Mouse (Mus musculus): ENCODE data around the gene 9130019O22Rik. TPM values are rescaled to one million over a fixed set of nuclear protein-coding genes. Genes with fewer than 3 reads are reported as not detected.
"Not testable (repeated sequence)": the region's sequence is repeated elsewhere in the genome, so short reads cannot be mapped to it uniquely, and the experiment has no call there.

The 9130019O22Rik gene
- total RNA-seq, 2 experiments from 2014 or later, result 3.9 to 4.0 TPM

- DNase-seq (ENCODE audit: extremely low spot score in 1 of 2, low spot score in 1 of 2), result no peak
Measured at GRCm38 (mm10) chr7:127342888-127343287, 44.1 kb downstream of the 9130019O22Rik start.

GRCm38 (mm10) chr7:127342332-127342731 lies 44.6 kb downstream of the 9130019O22Rik start:
- no peak for DNase-seq (ENCODE audit: extremely low spot score in 1 of 2, low spot score in 1 of 2)

DNA sequence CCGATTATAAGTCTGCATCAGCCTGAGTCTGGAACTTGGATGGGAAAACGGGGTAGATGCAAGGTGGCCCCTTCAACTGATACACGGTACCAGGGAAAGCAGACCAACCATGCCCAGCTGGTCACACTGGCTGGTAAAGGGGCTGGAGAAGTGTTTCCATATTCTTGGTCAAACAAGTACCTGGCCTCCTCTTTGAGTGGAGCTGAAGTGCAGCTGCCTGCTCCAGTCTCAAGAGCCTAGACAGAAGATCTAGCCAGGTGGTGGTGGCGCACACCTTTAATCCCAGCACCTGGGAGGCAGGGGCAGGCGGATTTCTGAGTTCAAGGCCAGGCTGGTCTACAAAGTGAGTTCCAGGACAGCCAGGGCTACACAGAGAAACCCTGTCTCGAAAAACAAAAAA lies 45.1 kb downstream of the 9130019O22Rik start:
- DNase-seq (ENCODE audit: extremely low spot score in 1 of 2, low spot score in 1 of 2), result not testable (repeated sequence)

DNA sequence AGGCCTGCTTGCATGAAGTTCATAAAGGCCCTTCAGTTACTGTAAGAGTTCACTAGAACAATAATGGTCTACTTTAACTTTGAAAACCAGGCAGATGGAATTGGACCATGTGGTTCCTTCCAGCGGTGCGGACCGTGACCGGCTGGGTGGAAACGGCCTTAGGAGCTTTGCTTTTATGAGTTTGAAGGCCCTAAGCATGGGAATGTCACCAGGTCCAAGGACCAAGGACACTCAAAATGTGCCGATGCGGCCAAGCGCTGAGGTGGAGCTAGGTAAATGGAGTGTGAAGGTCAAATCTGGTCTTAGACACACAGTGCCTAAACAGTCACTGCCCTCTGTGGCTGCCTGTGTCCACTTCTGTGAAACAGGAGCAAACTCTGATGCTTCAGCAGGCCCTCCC lies 45.6 kb downstream of the 9130019O22Rik start:
- no peak for DNase-seq (ENCODE audit: extremely low spot score in 1 of 2, low spot score in 1 of 2)

GRCm38 (mm10) chr7:127337636-127338035 lies 49.3 kb downstream of the 9130019O22Rik start:
- no peak for DNase-seq (ENCODE audit: extremely low spot score in 1 of 2, low spot score in 1 of 2)

GRCm38 (mm10) chr7:127335604-127336003 lies 51.4 kb downstream of the 9130019O22Rik start:
- no peak for DNase-seq (ENCODE audit: extremely low spot score in 1 of 2, low spot score in 1 of 2)

DNA sequence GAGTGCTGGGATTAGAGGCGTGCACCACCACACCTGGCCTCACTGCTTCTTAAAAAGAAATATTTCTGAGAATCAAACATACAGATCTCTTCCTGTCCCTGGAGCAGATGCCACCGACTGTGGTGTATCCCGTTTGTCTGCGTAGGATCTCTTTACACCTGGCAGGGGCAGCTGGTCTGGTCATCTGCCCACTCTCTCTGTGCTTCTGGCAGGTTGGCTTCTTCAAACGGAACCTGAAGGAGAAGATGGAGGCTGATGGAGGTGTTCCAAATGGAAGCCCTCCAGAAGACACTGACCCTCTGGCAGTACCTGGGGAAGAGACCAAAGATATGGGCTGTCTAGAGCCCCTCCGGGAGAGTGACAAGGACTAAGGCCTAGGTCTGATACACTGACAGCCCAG lies 53.7 kb downstream of the 9130019O22Rik start:
- no peak for DNase-seq (ENCODE audit: extremely low spot score in 1 of 2, low spot score in 1 of 2)

Other genes with a start within 250 kb of the 9130019O22Rik start
- under 1 TPM; 0.28 to 0.42 TPM for gene Spn, start 249.3 kb downstream of the 9130019O22Rik start, total RNA-seq (2021)
- 10 to 100 TPM; 92.1 to 95.7 TPM for gene Cd2bp2, start 191.1 kb downstream of the 9130019O22Rik start, total RNA-seq (2021)
- 10 to 100 TPM; 97.2 to 99.9 TPM for gene Tbc1d10b, start 178.7 kb downstream of the 9130019O22Rik start, total RNA-seq (2021)
- gene Mylpf, start 178.3 kb downstream of the 9130019O22Rik start, total RNA-seq (2021), result 1 to 10 TPM in 1 of 2 experiments, under 1 TPM in 1; 0.96 to 2.9 TPM
- 10 to 100 TPM; 18.0 to 20.6 TPM for gene Zfp553, start 154.1 kb downstream of the 9130019O22Rik start, total RNA-seq (2021)
- gene Sept1, start 154.0 kb downstream of the 9130019O22Rik start, total RNA-seq (2021), result 1 to 10 TPM; 4.0 to 4.2 TPM
- gene Zfp771, start 142.9 kb downstream of the 9130019O22Rik start, total RNA-seq (2021), result 10 to 100 TPM; 67.4 to 73.4 TPM
- gene Dctpp1, start 126.5 kb downstream of the 9130019O22Rik start, total RNA-seq (2021), result 10 to 100 TPM; 21.7 to 27.7 TPM
- 10 to 100 TPM; 43.0 to 43.8 TPM for gene Sephs2, start 113.1 kb downstream of the 9130019O22Rik start, total RNA-seq (2021)
- gene Itgal, start 90.9 kb downstream of the 9130019O22Rik start, total RNA-seq (2021), result under 1 TPM; 0.20 to 0.26 TPM
- gene Zfp768, start 41.6 kb downstream of the 9130019O22Rik start, total RNA-seq (2021), result 10 to 100 TPM; 11.5 to 11.8 TPM
- 1 to 10 TPM; 6.0 to 6.3 TPM for gene Zfp747, start 11.1 kb downstream of the 9130019O22Rik start, total RNA-seq (2021)
- 1 to 10 TPM; 7.9 to 9.0 TPM for gene E430018J23Rik, start 6.5 kb upstream of the 9130019O22Rik start, total RNA-seq (2021)
- 1 to 10 TPM; 3.7 to 4.0 TPM for gene Zfp764, start 19.7 kb upstream of the 9130019O22Rik start, total RNA-seq (2021)
- 10 to 100 TPM; 12.4 to 14.9 TPM for gene Zfp688, start 34.9 kb upstream of the 9130019O22Rik start, total RNA-seq (2021)
- gene Zfp689, start 62.0 kb upstream of the 9130019O22Rik start, total RNA-seq (2021), result 1 to 10 TPM; 6.6 to 6.7 TPM
- 10 to 100 TPM; 26.4 to 33.9 TPM for gene Prr14, start 72.4 kb upstream of the 9130019O22Rik start, total RNA-seq (2021)
- 10 to 100 TPM; 50.9 to 65.3 TPM for gene Fbrs, start 92.0 kb upstream of the 9130019O22Rik start, total RNA-seq (2021)
- 100 to 1,000 TPM in 1 of 2 experiments, 10 to 100 TPM in 1; 88.9 to 125 TPM for gene Srcap, start 124.8 kb upstream of the 9130019O22Rik start, total RNA-seq (2021)
- 1 to 10 TPM; 6.0 to 9.2 TPM for gene Gm42715, start 132.4 kb upstream of the 9130019O22Rik start, total RNA-seq (2021)
- 1 to 10 TPM in 1 of 2 experiments, not detected in 1; 1.8 TPM for gene Tmem265, start 174.2 kb upstream of the 9130019O22Rik start, total RNA-seq (2021)
- 10 to 100 TPM; 77.2 to 82.3 TPM for gene Phkg2, start 186.2 kb upstream of the 9130019O22Rik start, total RNA-seq (2021)
- 10 to 100 TPM in 1 of 2 experiments, 1 to 10 TPM in 1; 10.0 to 11.1 TPM for gene Ccdc189, start 201.4 kb upstream of the 9130019O22Rik start, total RNA-seq (2021)
- gene Rnf40, start 201.6 kb upstream of the 9130019O22Rik start, total RNA-seq (2021), result 10 to 100 TPM; 67.2 to 80.8 TPM
- 10 to 100 TPM; 21.3 to 23.3 TPM for gene Zfp629, start 228.6 kb upstream of the 9130019O22Rik start, total RNA-seq (2021)

Data from layer of hippocampus, postnatal 25 days (tissue).